Mouse (Mus musculus) stomach, postnatal 0 days (tissue): ENCODE results near the gene Ndufb4.

Source experiments
- CTCF ChIP-seq: IDR thresholded peaks from 2 replicates; pipeline ENCODE4 v1.5.1; 2016; ENCODE audit warnings: antibody characterized with exemption, low read depth, mild to moderate bottlenecking, moderate library complexity
- EP300 ChIP-seq: optimal IDR thresholded peaks from 2 replicates; pipeline ENCODE3; 2016; ENCODE audit warnings: antibody characterized with exemption

DNA sequence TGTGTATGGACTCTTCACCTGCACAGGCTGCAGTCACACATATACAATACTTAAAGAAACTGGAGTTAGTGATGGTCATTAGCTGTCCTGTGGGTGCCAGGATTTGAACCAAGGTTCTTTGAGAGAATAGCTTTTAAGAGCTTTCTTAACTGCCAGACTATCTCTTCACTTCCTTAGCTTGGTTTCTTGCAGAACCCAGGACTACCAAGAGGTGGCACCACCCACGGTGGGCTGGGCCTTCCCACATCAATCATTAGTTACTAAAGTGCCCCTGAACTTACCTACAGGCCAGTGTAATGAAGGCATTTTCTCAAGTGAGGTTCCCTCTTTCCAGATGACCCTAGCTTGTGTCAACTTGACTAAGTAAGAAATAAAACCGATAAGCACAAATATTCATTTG is 33.9 kb upstream of the Ndufb4 start:
- TF ChIP-seq EP300 (no peak), CTCF (peak; percentile 60)
